Mouse (Mus musculus) cerebellum, adult 9-11 months (tissue): ENCODE data around the gene Olfml2a.

ENCODE experiments used
- DNase-seq: peaks from one replicate; pipeline ENCODE4 v3.0.0; 2022

Olfml2a gene

DNA sequence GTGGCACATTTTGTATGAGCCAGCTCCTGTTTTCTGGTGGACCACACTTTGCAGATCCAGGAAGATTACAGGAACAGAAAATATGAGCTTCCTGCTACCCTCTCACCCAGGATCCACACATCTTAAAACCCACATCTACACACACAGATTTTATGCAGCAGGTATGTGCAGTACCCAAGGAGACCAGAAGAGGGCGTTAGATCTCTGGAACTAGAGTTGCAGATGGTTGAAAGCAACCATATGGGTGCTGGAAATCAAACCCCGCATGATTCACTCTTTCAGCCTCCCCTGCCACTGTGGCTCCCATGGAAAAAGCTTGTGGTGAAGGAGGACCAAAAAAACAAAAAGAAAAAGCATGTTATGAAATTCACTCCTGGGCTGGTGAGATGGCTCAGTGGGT lies 7.3 kb downstream of the Olfml2a start:
- no peak for DNase-seq

DNA sequence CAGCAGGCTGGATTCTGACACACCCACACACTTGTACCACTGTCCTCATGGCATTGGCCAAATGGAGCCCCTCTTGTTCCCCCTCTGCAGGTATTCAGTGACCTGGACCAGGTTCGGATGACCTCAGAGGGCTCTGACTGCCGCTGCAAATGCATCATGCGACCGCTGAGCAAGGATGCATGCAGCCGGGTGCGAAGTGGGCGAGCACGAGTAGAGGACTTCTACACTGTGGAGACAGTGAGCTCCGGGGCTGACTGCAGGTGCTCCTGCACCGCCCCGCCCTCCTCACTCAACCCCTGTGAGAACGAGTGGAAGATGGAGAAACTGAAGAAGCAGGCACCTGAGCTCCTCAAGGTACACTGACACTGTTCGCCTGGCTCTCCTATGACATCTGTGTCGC lies 9.6 kb downstream of the Olfml2a start:
- DNase-seq: no peak

- DNase-seq: no peak
Observed at GRCm38 (mm10) chr2:38941898-38942297, 10.1 kb downstream of the Olfml2a start.

- no peak for DNase-seq
Observed at GRCm38 (mm10) chr2:38943161-38943560, 11.4 kb downstream of the Olfml2a start.

GRCm38 (mm10) chr2:38943977-38944376 lies 12.2 kb downstream of the Olfml2a start:
- DNase-seq: no peak

DNA sequence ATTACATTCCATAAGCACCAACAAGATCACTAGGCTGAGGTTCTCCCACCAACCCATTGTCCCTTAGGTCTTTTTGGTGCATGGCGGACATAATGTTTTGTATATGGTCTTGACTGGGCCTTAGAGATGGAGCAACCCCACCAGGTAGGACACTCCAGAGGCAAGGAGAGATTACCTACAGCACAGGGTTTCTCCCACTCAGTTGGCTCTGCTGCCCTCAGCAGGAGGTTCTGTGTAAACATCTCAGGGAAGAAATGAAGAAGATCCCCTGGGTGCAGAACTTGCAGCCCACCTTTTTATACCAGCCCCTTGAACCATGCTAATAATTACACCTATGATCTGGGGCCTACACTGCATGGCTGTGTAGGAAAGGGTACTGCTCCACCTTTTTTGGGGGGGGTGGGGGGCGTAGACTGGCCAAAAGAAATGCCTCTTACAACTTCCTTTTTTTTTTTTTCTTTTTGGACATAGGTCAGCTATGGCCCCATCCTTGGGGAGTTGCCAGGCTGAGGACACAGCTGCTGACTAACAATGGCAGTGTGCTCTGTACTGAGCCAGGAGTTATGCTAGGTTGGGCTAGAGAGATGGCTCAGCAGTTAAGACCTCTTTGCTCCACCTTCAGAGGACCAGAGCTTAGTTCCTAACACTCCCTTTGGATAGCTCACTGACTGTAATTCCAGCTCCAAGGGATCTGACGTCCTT lies 12.8 kb downstream of the Olfml2a start:
- no peak for DNase-seq

DNA sequence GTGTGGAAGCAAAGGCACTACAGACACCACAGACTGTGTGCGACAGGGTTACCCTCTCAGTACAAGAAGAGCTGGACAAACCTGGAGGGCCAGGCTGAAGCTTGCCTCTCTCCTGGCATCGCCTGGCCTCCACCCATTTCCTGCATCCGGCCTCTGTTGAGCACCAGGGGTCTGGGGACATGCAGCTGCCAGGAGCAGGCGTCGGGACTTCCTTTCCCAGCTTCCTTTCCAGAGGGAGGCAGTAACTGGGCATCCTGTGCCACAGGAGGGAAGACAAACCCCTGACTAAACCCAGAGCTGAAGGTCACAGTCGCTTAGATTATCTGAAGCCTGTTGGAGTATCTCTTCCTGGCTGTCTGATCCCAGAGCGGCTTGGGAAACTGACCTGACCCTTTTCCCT lies 15.8 kb downstream of the Olfml2a start:
- DNase-seq: no peak

GRCm38 (mm10) chr2:38950281-38950719 lies 18.5 kb downstream of the Olfml2a start:
- DNase-seq: peak; percentile 84

DNA sequence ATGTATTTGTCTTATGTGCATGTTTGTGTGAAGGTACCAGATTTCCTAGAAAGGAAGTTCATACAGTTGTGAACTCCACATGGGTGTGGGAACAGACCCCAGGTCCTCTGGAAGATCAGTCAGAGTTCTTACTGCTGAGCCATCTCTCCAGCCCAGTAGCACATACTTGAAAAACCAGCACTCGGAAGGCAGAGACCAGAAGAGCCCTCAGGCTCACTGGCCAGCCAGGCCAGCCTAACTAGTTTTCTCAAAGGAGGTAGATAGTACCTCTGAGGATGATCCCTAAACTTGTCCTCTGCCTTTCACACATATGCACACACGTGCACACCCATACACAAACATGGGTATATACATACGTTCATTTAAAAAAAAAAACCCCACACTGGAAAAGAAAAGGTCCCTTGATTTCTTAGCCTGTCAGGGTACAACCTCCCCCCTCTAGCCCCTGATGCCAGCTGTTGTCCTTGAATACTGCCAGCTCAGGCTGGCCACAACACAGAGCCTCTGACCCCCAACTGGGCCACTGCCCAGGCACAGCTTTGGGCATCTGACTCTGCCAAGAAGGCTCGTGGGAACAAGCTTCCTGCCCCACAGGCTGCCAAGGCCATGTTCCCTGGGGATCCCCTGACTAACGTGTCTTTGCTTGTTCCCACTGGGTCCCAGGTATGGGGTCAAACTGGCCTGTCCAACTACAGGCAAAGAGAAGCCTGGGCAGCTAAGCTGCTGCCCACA lies 21.5 kb downstream of the Olfml2a start:
- DNase-seq: peak; percentile 29

DNA sequence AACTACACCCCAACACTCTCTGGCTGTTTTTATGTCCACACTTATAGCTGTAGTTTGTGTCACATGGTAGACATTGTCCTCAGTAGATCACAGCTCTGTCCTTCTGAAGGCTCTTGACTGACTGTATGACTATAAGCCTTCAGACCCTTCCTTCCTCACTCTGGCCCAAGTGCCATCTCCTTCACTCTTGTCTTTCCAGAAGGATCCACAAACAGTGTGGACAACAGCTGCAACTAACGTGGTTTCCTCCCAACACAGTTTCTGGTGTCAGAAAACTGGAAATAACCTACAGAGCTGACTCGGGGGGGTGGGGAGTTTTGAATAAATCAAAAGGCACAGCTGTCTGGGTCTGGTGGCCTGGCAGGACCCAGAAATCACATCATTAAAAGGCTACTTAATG lies 24.3 kb downstream of the Olfml2a start:
- no peak for DNase-seq

DNA sequence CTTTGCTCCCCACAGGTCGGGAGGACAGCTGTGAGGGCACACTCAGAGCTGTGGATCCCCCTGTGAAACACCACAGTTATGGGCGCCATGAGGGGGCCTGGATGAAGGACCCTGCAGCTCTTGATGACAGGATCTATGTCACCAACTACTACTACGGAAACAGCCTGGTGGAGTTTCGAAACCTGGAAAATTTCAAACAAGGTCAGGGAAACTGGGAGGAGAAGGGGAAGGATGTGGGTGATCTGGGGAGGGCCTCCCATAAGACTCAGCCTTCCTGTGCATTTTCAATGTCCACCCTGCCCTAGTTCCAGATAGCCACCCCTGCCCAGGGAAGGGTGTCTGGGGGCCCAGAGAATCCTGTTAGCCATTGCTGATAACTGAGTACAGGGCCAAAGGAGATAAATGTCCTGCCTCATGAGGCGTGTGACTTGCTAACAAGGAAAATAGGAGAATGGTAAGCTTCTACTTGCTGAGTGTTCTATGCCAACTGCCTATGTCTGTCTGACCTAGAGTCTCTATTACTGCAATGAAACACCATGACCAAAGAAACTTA lies 26.0 kb downstream of the Olfml2a start:
- DNase-seq: no peak

DNA sequence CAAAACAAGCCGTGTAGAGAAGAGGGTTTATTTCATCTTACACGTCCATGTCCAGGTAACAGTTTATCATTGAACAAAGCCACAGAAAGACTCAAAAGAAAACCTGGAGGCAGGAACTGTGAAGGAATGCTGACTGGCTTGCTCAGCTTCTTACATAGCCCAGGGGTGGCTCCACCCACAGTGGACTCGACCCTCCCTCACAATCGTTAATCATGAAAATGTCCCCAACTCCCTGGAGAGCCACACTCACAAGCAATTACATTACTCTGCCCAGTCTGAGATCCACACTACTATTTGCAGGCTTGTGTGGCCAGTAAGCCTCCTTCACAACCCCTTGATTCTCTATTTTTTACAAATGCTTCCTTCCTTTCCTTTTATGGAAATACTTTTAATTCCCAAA lies 32.4 kb downstream of the Olfml2a start:
- no peak for DNase-seq

DNA sequence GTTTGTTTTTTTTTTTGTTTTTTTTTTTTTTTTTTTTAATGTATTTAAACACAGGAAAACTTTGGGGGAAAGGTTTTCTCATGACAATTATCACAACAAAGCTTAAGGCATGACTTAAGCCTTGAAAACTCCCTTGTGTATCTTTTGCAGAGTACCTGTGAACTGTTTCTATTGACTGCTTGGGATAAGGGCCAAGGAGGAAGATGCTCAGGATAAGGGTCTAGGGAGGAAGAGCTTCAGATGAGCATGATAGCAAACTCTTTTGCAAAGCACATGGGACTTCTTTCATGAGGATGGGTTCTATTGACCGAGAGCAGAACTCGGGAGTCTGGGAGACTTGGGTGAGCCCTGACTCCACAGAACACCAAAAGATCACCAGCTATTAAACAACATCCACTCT lies 37.9 kb downstream of the Olfml2a start:
- DNase-seq: no peak

DNA sequence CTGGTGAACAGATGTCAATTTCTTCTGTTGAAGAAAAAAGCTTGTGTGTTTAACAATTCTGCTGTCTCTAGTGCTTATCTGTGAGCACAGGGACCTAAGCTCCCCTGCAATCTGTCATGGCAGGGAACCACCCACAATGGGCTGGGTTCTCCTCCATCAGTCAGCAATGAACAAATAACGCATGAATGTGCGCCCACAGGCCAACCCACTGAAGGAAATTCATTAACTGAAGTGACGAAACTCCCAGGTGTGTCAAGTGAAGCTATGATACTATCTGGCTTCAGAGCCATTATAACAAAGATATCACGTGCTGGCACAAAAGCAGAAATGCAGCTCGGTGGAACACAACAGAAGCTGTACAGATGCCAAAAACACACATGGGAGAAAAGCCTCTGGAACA lies 38.3 kb downstream of the Olfml2a start:
- no peak for DNase-seq

- DNase-seq: no peak
Observed at GRCm38 (mm10) chr2:38973223-38973622, 41.4 kb downstream of the Olfml2a start.

GRCm38 (mm10) chr2:38973701-38974100 lies 41.9 kb downstream of the Olfml2a start:
- DNase-seq: no peak

DNA sequence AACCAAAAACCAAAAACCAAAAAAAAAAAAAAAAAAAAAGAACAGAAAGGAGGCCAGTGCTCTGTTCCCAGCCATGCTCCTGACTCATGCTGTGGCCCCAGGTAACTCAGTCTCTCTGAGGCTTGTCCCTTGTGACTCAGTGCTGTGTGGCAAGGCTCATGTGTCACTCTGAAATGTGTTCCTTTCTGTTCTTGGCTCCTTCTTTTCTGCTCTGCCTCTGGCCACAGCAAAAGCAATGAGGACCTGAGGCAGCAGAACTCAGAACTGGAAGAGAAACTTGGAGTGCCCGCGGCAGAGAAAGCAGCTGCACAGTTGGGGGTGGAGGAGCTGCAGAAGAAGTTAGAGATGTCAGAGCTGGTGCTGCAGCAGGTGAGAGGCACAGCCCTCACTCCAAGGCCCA lies 42.4 kb downstream of the Olfml2a start:
- no peak for DNase-seq

DNA sequence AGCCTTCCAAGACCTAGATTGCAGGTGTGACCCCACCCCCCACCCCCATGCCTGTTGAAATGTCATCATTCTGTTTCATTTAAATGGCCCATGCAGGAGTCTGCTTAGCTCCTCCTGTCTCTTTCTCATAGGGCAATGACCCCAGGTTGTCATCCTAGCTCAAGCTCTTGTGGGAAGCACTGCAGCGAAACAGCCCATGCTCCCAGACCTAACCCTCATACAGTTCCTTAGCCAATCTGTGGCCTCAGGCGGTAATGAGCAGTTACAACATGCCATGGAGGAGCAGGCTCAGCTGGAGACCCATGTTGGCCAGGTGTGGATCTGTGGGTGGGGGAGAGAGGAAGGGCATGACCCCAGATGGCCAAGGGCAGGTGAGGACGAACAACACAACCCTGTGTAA lies 43.4 kb downstream of the Olfml2a start:
- no peak for DNase-seq

DNA sequence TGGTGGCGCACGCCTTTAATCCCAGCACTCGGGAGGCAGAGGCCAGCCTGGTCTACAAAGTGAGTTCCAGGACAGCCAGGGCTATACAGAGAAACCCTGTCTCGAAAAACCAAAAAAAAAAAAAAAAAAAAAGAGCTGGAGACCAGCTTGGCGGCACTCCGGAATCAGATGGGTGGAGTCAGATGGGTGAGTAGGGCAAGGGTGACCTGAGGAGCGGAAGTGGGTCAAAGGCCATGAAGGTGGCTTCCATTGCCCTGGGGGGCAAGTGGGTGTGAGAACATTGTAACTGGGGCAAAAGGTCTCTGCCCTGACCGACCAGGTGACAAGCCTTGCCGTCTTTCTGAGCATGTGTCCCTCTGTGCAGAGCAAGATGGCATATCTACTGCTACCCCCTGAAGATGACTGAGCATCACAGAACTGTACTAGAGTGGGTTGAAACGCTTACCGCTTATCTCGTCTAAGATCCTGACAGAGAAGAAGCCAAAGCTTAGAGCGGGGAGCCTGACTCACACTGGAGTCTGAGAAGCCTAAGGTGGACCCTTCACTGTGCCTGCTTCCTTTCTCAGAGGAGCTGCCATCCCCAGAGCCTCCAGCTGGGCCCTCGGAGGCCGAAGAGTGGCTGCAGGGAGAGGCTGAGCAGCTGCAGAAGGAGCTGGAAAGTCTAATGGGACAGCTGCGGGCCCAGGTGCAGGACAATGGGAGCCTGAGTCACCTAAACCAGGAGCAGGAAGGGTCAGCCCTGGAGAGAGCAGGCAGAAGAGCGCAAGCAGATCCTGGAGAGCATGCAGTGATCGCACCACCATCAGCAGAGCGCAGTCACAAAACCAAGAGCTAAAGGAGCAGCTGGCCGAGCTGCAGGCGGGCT lies 44.4 kb downstream of the Olfml2a start:
- DNase-seq: no peak

GRCm38 (mm10) chr2:38977837-38978236 lies 46.1 kb downstream of the Olfml2a start:
- no peak for DNase-seq

DNA sequence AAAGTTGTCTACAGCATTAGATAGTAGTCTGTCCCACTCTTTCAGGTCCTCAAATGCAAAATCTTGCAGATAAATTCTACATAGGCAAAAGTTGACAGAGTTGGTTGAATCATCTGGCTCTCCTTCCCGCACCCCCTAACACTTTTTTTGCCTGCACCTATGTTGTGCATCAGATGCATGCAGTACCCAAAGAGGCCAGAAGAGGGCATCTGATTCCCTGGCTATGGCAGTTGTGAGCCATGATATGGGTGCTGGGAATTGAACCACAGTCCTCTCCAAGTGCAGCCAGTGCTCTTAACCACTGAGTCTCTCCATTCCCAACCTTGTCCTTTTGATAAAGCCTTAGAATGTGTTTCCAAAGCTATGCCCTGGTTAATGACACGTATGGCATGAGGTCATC lies 51.7 kb downstream of the Olfml2a start:
- DNase-seq: no peak

- peak; percentile 5 for DNase-seq
Observed at GRCm38 (mm10) chr2:38986580-38986979, 54.8 kb downstream of the Olfml2a start.

- DNase-seq: no peak
Observed at GRCm38 (mm10) chr2:38987371-38987770, 55.6 kb downstream of the Olfml2a start.
